In the genomic region with DNA sequence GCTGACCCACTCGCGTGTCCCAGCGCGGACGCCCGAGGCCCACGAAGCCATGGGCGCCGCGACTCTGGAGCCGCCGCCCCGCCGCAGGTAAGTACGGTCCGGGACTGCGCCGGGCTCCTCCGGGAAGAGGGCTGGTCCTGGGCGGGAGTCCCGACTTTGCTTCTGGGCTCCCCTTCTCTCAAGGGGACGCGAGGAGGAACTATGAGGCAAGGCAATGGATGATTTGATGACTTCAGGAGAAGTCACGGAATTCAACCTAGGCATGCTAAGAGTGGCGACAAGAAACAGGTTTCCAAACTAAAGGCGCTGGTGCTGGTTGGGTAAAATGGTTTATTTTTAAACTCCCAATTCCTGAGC, we compare ENCODE assay signal across 9 mouse cellular contexts. TPM values are rescaled to one million over a fixed set of nuclear protein-coding genes. Genes with fewer than 3 reads are reported as not detected.
DNase-seq lines count a peak whose midpoint lies in the region; ATAC-seq lines count a peak whose summit lies in the region.
"Had no signal": no experiment of that assay in that cellular context is flagged by ENCODE, and none has a peak within 500 bp of the region (broad histone marks: within the 10 kb centered on the region; RNA-seq: fewer than 3 reads in every experiment).

No protein-coding gene starts in this region.

- H3K9ac ChIP-seq in kidney, embryonic 14.5 days (ENCODE audit: low read depth, low read length) = peak overlapping the region; percentile 76
- H3K9ac ChIP-seq in embryonic facial prominence, embryonic 11.5 days (replicated peaks; ENCODE audit: low read length) = peak overlapping the region; percentile 57
- peak overlapping the region; percentile 48 for H3K9ac ChIP-seq in hindbrain, embryonic 15.5 days
- H3K9ac ChIP-seq in midbrain, embryonic 13.5 days (replicated peaks) = peak overlapping the region; percentile 52

- under 1% methylated on average over 19 of the region's 26 CpGs for WGBS in kidney, embryonic 14.5 days
- WGBS in embryonic facial prominence, embryonic 11.5 days = 1% methylated on average over 26 of the region's 26 CpGs
- 2% methylated on average over 25 of the region's 26 CpGs for WGBS in hindbrain, embryonic 15.5 days
- 1% methylated on average over 26 of the region's 26 CpGs for WGBS in midbrain, embryonic 13.5 days

- H3K27me3 ChIP-seq in kidney, embryonic 14.5 days (ENCODE audit: control insufficient read depth, insufficient read depth, low read length) = no peaks in the 10 kb centered on the region
- peaks cover 6% of the 10 kb centered on the region for H3K27me3 ChIP-seq in embryonic facial prominence, embryonic 11.5 days (ENCODE audit: control insufficient read depth, insufficient read depth, low read length)
- peaks cover 9% of the 10 kb centered on the region; the same call in 1 of the 2 replicates for H3K27me3 ChIP-seq in hindbrain, embryonic 15.5 days
- H3K27me3 ChIP-seq in midbrain, embryonic 13.5 days = peaks cover 28% of the 10 kb centered on the region

- no peak overlapping the region for H3K27ac ChIP-seq in kidney, embryonic 14.5 days (ENCODE audit: low read depth, low read length)
- H3K27ac ChIP-seq in embryonic facial prominence, embryonic 11.5 days (replicated peaks; ENCODE audit: low read depth, low read length) = no peak overlapping the region
- no peak overlapping the region for H3K27ac ChIP-seq in hindbrain, embryonic 15.5 days (replicated peaks)
- no peak overlapping the region for H3K27ac ChIP-seq in midbrain, embryonic 13.5 days

- H3K4me2 ChIP-seq in kidney, embryonic 14.5 days (replicated peaks; ENCODE audit: low read depth, low read length) = peak overlapping the region; percentile 97
- peak overlapping the region; percentile 96 for H3K4me2 ChIP-seq in embryonic facial prominence, embryonic 11.5 days (ENCODE audit: low read depth, low read length)
- peak overlapping the region; percentile 99 for H3K4me2 ChIP-seq in hindbrain, embryonic 15.5 days
- peak overlapping the region; percentile 81 for H3K4me2 ChIP-seq in midbrain, embryonic 13.5 days (replicated peaks)

- H3K4me3 ChIP-seq in kidney, embryonic 14.5 days (ENCODE audit: low read length) = peak overlapping the region; percentile 60
- peak overlapping the region; percentile 50 for H3K4me3 ChIP-seq in embryonic facial prominence, embryonic 11.5 days (ENCODE audit: low read depth, low read length)
- H3K4me3 ChIP-seq in hindbrain, embryonic 15.5 days = peak overlapping the region; percentile 61
- H3K4me3 ChIP-seq in midbrain, embryonic 13.5 days (replicated peaks) = peak overlapping the region; percentile 61
- H3K4me3 ChIP-seq: myocyte had no signal

- no peak for ATAC-seq in kidney, embryonic 14.5 days (ENCODE audit: low FRiP score, low TSS enrichment)
- no peak for ATAC-seq in embryonic facial prominence, embryonic 11.5 days (replicated peaks; ENCODE audit: insufficient number of reproducible peaks, low FRiP score, low TSS enrichment, low read depth)
- no peak; the same call in 1 of the 2 replicates for ATAC-seq in hindbrain, embryonic 15.5 days (ENCODE audit: low FRiP score, low read depth)
- no peak for ATAC-seq in midbrain, embryonic 13.5 days

- no peak for DNase-seq in kidney, postnatal 4 days
- DNase-seq in embryonic facial prominence, embryonic 11.5 days (ENCODE audit: low spot score) = no peak
- DNase-seq in ovary, postnatal 36 days (ENCODE audit: low spot score) = no peak
- no peak for DNase-seq in thymus, postnatal 4 days
- no peak for DNase-seq in adrenal gland, adult 18-20 months (ENCODE audit: low spot score in 2 of 2)

- H3K9me3 ChIP-seq in kidney, embryonic 14.5 days (ENCODE audit: control insufficient read depth, low read length) = no peaks in the 10 kb centered on the region
- no peaks in the 10 kb centered on the region for H3K9me3 ChIP-seq in embryonic facial prominence, embryonic 11.5 days (replicated peaks; ENCODE audit: control insufficient read depth, low read length)
- no peaks in the 10 kb centered on the region for H3K9me3 ChIP-seq in hindbrain, embryonic 15.5 days
- H3K9me3 ChIP-seq in midbrain, embryonic 13.5 days = peaks cover 3% of the 10 kb centered on the region; the same call in 1 of the 2 replicates

- no peaks in the 10 kb centered on the region for H3K36me3 ChIP-seq in kidney, embryonic 14.5 days (ENCODE audit: control insufficient read depth, insufficient read depth, low read length)
- H3K36me3 ChIP-seq in embryonic facial prominence, embryonic 11.5 days (replicated peaks; ENCODE audit: control insufficient read depth, insufficient read depth, low read depth, low read length) = no peaks in the 10 kb centered on the region
- 0 out of 2 replicates have a peak, but pooled peaks cover 6% of the 10 kb centered on the region for H3K36me3 ChIP-seq in hindbrain, embryonic 15.5 days
- no peaks in the 10 kb centered on the region for H3K36me3 ChIP-seq in midbrain, embryonic 13.5 days

- no peaks in the 10 kb centered on the region for H3K4me1 ChIP-seq in kidney, embryonic 14.5 days (ENCODE audit: control insufficient read depth, insufficient read depth, low read length)
- H3K4me1 ChIP-seq in embryonic facial prominence, embryonic 11.5 days (ENCODE audit: control insufficient read depth, insufficient read depth, low read length) = no peaks in the 10 kb centered on the region
- peaks cover 8% of the 10 kb centered on the region for H3K4me1 ChIP-seq in hindbrain, embryonic 15.5 days (replicated peaks)
- H3K4me1 ChIP-seq in midbrain, embryonic 13.5 days (replicated peaks) = peaks cover 5% of the 10 kb centered on the region; the same call in 1 of the 2 replicates

RNA-seq across cellular contexts. Expression of a gene that starts 0.3 kb away (rescaled TPM):
- polyA plus RNA-seq in kidney, embryonic 14.5 days (2014; fragmentation: Nextera tagmentation; extraction: Ambion mirVana) = 31.2 and 33.2 TPM in 2 replicates
- polyA plus RNA-seq in embryonic facial prominence, embryonic 11.5 days (2014; fragmentation: Nextera tagmentation; extraction: Ambion mirVana) = 2.1 and 3.1 TPM in 2 replicates
- 2.8 and 3.6 TPM in 2 replicates for polyA plus RNA-seq in hindbrain, embryonic 15.5 days (2015; fragmentation: Nextera tagmentation; extraction: Ambion mirVana)
- polyA plus RNA-seq in midbrain, embryonic 13.5 days (2015; fragmentation: Nextera tagmentation; extraction: Ambion mirVana) = 1.6 and 2.6 TPM in 2 replicates
- total RNA-seq in adrenal gland, adult 18-20 months (2021) = under 1 TPM; 0.50 to 0.67 TPM
- polyA plus RNA-seq: myocyte had no signal
